In the genomic region with DNA sequence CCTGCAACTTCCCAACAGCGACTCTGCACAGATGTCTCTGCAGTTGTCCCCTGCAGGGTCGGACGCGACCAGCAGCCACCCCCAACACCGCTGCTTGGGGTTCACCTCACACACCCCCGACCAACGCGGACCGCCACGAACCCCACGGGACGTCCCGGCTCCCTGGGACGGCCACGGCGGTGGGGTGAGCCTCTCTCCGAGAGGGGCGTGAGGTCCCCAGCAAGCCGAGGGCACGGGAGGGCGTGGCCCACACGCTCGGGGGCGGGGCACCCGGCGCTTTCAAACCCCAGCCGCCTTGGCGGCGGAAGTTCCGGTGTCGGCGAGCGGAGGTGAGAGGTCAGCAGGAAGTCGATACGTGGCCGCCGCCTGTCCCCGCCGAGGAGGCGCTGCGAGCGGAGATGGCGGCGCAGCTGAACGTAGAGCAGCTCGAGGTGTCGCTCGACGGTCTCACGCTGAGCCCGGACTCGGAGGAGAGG, we compare ENCODE assay signal across 1 mouse cellular context.
A peak's percentile ranks its signal among the peaks of the same experiment; 100 is the strongest.
TF ChIP-seq lines count a peak whose summit lies in the region.

A gene (plus strand): TSS at position 340 of the 476 bp plus-strand sequence.

TF ChIP-seq in CH12.LX, 34 proteins besides CTCF, POLR2A, EP300 and RAD21 (continued from another document):
- TF ChIP-seq MAX (IDR thresholded peaks at IDR 0.05; ENCODE audit: low read length) (no peak), JUND (conservative IDR thresholded peaks at IDR 0.05; ENCODE audit: low read depth, low read length) (no peak), TCF12 (IDR thresholded peaks at IDR 0.05; ENCODE audit: low read depth, low read length) (no peak), USF1 (IDR thresholded peaks at IDR 0.05; ENCODE audit: low read depth, low read length) (no peak), ZC3H11A (IDR thresholded peaks at IDR 0.05; ENCODE audit: low read depth, low read length) (no peak), ETS1 (conservative IDR thresholded peaks at IDR 0.05; ENCODE audit: low read depth, low read length) (no peak), RCOR1 (conservative IDR thresholded peaks at IDR 0.05; ENCODE audit: low read depth, low read length) (no peak), MYC (IDR thresholded peaks at IDR 0.05; ENCODE audit: low read depth, low read length) (no peak), NRF1 (IDR thresholded peaks at IDR 0.05; ENCODE audit: low read depth, low read length) (peak; percentile 39; the same call in 1 of the 2 replicates), IRF4 (IDR thresholded peaks at IDR 0.05; ENCODE audit: low read depth, low read length) (peak; percentile 12; the same call in 1 of the 2 replicates), TBP (conservative IDR thresholded peaks at IDR 0.05; ENCODE audit: low read depth, low read length) (0 out of 2 replicates have a peak, but pooled peaks have one; percentile 26), ELF1 (IDR thresholded peaks at IDR 0.05; ENCODE audit: low read depth, low read length) (peak; percentile 91), SIN3A (IDR thresholded peaks at IDR 0.05; ENCODE audit: low read length) (peak; percentile 90), SMC3 (IDR thresholded peaks at IDR 0.05; ENCODE audit: low read depth, low read length) (no peak), NELFE (IDR thresholded peaks at IDR 0.05; ENCODE audit: low read depth, low read length) (peak; percentile 68; the same call in 1 of the 2 replicates), UBTF (IDR thresholded peaks at IDR 0.05; ENCODE audit: low read depth, low read length) (no peak; the same call in 1 of the 2 replicates), BHLHE40 (IDR thresholded peaks at IDR 0.05; ENCODE audit: low read depth, low read length) (peak; percentile 55), KAT2A (IDR thresholded peaks at IDR 0.05; ENCODE audit: insufficient replicate concordance, low read length) (peak; percentile 70; the same call in 1 of the 2 replicates), HCFC1 (IDR thresholded peaks at IDR 0.05; ENCODE audit: low read depth, low read length) (peak; percentile 86), USF2 (conservative IDR thresholded peaks at IDR 0.05; ENCODE audit: low read depth, low read length) (no peak), CHD2 (IDR thresholded peaks at IDR 0.05; ENCODE audit: low read length) (peak; percentile 55; the same call in 1 of the 2 replicates), GABPA (IDR thresholded peaks at IDR 0.05; ENCODE audit: insufficient replicate concordance, low read depth, low read length) (no peak), ZKSCAN1 (IDR thresholded peaks at IDR 0.05; ENCODE audit: borderline replicate concordance, low read depth, low read length) (no peak), ZMIZ1 (IDR thresholded peaks at IDR 0.05; ENCODE audit: low read depth, low read length) (peak; percentile 73), PAX5 (IDR thresholded peaks at IDR 0.05; ENCODE audit: low read length) (no peak), ZNF384 (IDR thresholded peaks at IDR 0.05; ENCODE audit: low read depth, low read length) (no peak)
